Mouse (Mus musculus) CD4-positive, CD25-positive, alpha-beta regulatory T cell, adult 4 months (primary cell): ENCODE measurements around the gene Psmc4. TPM values are rescaled to one million over a fixed set of nuclear protein-coding genes. Genes with fewer than 3 reads are reported as not detected.

ENCODE experiments used
- ATAC-seq: one replicate; pipeline ENCODE4 v1.8.0; 2017
- polyA plus RNA-seq, 2 experiments: library from polyadenylated mRNA; unstranded; fragments of 100-300 nt; shearing (Covaris generic); gene quantifications; one replicate each; pipeline ENCODE4 v1.2.1; 2017

The Psmc4 gene
- 100 to 1,000 TPM; 203 to 249 TPM for polyA plus RNA-seq

DNA sequence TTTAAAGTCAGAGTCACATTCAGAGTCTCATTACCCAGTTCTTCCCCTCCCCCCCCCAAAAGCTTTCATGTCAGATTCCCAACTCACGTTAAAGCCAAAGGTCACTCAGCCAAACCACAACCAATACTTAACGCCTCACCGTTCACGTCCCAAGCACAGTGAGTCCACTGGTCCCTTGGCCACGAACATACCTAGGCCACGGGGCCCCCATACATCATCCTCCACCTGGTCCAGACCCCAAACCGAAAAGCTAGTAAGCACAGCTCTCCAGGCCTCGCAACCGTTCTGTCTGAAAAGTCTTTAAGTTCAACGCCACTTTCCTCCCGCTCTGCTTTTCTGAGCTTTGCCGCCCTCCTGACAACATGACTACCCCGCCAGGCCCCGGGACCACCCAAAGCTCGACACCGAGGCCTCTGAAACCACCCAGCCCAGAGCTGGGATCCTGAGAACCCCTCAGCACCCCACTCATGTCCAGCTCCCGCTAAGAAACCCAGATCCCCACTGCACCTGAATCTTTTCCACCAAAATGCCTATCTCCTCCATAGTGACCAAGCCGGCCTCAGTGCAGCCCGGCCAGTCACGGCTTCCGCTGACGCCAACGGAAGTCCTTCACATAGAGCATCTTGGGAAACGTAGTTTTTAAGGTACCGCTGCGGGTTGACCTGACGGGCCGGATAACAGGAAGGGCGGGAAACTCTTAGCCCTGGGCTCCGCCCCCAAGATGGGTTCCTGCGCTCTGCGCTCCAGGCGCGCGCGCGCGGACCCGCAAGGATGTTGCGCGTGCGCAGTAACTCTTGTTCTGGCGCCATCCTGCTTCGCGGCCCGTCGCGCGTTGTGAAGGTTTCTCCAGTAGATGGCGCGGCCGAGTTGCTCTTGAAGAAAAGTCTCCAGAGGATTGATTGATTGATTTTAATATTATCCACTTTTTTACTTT lies at the start of gene Psmc4:
Gene Psmc4 (minus strand): TSS at position 626 of the 934 bp plus-strand sequence.
- ATAC-seq = peak; percentile 100

DNA sequence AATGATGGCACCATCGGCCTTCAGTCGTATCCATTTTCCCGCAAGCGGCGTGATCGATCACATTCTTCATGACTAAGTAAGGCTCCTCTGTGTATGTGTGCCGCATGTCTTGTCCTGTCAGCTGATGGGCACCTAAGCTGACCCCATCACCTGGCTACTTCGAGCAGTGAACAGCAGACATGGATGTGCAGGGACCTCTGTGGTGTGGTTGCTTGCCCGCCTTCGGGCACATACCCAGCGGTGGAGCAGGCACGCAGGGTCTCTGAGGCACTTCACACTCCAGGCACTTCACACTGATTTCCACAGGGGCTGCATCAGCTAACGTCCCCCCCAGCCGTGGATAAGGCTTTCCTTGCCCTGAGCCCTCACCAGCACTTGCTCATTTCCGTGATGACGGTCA lies 49.2 kb upstream of the Psmc4 start:
- no peak for ATAC-seq

GRCm38 (mm10) chr7:28093541-28093940 lies 43.6 kb upstream of the Psmc4 start:
- no peak for ATAC-seq

GRCm38 (mm10) chr7:28086236-28086635 lies 36.3 kb upstream of the Psmc4 start:
- ATAC-seq = no peak

- no peak for ATAC-seq
These were observed 34.3 kb upstream of the Psmc4 start for GRCm38 (mm10) chr7:28084215-28084614.

- no peak for ATAC-seq
These were observed 20.8 kb upstream of the Psmc4 start, which contains the start of gene Fcgbp for GRCm38 (mm10) chr7:28070531-28071298. Gene Fcgbp (plus strand): TSS chr7:28071236.

- ATAC-seq = no peak
These were observed 19.8 kb upstream of the Psmc4 start for GRCm38 (mm10) chr7:28069546-28070172.

DNA sequence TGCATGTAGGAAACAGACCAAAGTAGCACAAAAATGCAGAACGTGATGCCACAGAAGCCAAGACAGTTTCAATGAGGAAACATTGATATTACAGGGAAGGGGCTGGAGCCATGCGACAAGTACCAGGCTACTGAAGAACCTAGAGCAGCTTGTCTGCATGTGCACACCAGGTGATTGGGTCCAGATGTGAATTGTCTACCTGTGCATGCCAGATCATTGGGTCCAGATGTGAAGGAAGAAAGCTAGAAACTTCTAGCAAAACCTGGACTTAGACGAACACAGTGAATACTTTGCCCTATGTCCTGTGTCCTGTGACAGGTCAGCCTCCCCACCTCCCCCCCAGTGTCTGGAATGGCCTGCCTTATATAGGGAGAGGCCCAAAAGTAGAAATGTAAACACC lies 18.8 kb upstream of the Psmc4 start:
- no peak for ATAC-seq

DNA sequence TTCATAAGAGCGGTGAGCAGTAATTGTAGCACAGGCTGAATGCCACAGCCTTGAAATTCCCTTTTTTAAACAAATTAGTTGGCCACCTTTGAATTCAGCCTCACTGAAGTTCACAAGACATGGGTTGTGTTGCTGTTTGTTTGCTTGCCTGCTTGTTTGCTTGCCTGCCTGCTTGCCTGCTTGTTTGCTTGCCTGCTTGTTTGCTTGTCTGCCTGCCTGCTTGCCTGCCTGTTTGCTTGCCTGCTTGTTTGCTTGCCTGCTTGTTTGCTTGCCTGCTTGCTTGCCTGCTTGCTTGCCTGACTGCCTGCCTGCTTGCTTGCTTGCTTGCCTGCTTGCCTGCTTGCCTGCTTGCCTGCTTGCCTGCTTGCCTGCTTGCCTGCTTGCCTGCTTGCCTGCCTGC lies 10.1 kb upstream of the Psmc4 start:
- ATAC-seq = no peak

GRCm38 (mm10) chr7:28053046-28053930 lies 3.4 kb upstream of the Psmc4 start:
- ATAC-seq = no peak

DNA sequence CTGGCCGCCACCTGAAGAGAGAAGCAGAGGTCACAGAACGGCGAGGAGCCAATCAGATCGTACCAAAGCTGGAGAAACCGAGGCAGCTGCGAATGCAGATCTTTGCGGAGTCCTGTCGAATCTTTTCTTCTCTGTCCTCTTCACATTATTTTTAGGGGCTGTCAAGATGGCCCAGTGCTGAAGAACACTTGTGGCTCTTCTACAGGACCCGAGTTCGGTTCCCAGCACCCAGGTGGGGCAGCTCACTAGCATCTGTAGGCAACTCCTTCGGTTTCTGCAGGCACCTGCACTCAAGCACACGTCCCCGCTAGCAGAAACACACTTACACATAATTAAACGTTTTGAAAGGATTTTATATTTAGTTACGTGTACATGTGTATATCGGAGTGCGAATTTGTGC lies 683 bp upstream of the Psmc4 start:
- ATAC-seq = no peak

DNA sequence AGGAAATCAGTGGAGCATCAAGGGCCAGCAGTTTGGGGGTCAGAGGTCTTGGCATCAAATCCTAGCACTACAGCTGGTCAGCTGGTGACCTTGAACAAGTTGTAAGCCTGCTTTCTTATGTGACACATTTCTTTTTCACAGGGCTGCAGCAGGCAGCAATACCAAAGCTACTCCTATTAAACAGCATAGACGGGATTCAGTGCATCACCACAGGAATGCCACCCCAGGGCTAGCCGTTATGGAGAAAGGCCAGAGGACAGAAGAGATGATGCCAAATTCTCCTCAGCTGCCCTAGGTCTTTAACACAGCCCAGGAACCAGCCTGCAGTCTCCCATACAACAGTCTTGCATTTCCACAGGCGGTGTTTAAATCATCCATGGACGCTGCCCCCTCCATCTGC lies 5.4 kb downstream of the Psmc4 start:
- no peak for ATAC-seq

GRCm38 (mm10) chr7:28014445-28014810 lies 35.5 kb downstream of the Psmc4 start:
- ATAC-seq = peak; percentile 15

DNA sequence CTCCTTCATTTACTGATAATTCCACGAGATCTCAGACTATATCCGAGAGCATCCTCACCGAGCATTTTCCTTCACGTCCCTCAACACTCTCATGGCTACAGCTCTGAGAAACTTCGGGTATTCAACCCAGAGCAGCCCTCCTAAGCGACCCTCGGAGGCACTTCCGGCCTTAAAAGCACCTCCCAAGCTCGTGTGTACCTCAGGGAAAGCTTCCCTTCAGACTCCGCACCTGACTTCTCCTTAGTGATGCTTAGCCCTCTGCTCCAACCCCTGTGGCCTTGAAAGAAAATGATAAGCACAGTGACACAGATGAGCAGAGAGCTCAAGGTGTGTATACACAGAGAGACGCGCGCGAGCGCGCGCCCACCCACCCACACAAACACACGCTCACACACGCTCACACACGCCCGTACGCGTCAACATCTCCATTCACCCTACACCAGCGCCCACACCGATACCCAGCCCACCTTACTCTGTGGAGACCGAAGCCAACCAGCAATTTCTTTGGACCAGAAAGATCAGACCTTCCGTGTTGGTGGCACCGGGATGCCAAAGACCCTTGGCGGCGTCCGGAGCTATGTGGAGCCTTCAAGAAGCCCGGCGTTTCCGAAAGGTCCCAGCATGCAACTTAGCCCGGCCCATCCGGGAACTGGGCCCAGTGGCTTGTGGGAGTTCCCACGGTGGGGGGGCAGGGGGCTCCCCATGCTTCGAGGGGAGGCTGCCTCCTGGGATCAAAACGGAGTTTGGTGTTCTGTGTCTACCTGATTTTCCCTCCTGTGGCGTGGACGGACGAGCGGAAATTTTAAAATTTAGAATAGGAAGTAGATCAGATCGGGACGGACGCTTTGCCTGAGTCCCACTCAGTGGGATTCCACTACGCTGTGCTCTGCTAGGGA lies 36.1 kb downstream of the Psmc4 start, which contains the start of gene Zfp850:
Gene Zfp850 (minus strand): TSS at position 567 of the 896 bp plus-strand sequence.
- ATAC-seq = peak; percentile 91

GRCm38 (mm10) chr7:28010271-28010670 lies 39.6 kb downstream of the Psmc4 start:
- no peak for ATAC-seq

Other genes starting within 250 kb of the Psmc4 start
- gene Zfp626, start 242.9 kb downstream of the Psmc4 start, polyA plus RNA-seq = 10 to 100 TPM in 1 of 2 experiments, 1 to 10 TPM in 1; 6.1 to 11.8 TPM
- 1 to 10 TPM; 6.6 to 7.3 TPM for gene Zfp59, start 211.5 kb downstream of the Psmc4 start, polyA plus RNA-seq
- gene Zfp607a, start 192.6 kb downstream of the Psmc4 start, polyA plus RNA-seq = 1 to 10 TPM; 7.5 to 9.0 TPM
- 10 to 100 TPM in 1 of 2 experiments, 1 to 10 TPM in 1; 8.3 to 10.0 TPM for gene Zfp974, start 120.6 kb downstream of the Psmc4 start, polyA plus RNA-seq
- gene Zfp780b, start 70.9 kb downstream of the Psmc4 start, polyA plus RNA-seq = 10 to 100 TPM; 36.1 to 37.0 TPM
- 1 to 10 TPM; 4.2 to 5.2 TPM for gene Zfp850, start 36.0 kb downstream of the Psmc4 start, polyA plus RNA-seq
- not detected for gene Fcgbp, start 21.1 kb upstream of the Psmc4 start, polyA plus RNA-seq
- not detected for gene 9530053A07Rik, start 79.4 kb upstream of the Psmc4 start, polyA plus RNA-seq
- gene Fbl, start 119.6 kb upstream of the Psmc4 start, polyA plus RNA-seq = 10 to 100 TPM; 53.5 to 57.0 TPM
- gene Dyrk1b, start 129.4 kb upstream of the Psmc4 start, polyA plus RNA-seq = under 1 TPM; 0.54 to 0.63 TPM
- under 1 TPM in 1 of 2 experiments, not detected in 1; 0.62 TPM for gene Eid2, start 217.8 kb upstream of the Psmc4 start, polyA plus RNA-seq
- gene Eid2b, start 227.6 kb upstream of the Psmc4 start, polyA plus RNA-seq = 1 to 10 TPM in 1 of 2 experiments, under 1 TPM in 1; 0.94 to 1.8 TPM
- gene Selenov, start 241.1 kb upstream of the Psmc4 start, polyA plus RNA-seq = not detected